Mouse (Mus musculus) heart, adult 18-20 months (tissue): Measurements from ENCODE around the gene Matn3. TPM values are rescaled to one million over a fixed set of nuclear protein-coding genes. Genes with fewer than 3 reads are reported as not detected.

Experiments used
- DNase-seq, 2 experiments: peaks; one replicate each; pipeline ENCODE4 v3.0.0; 2021 to 2022; ENCODE audit warnings: mixed read lengths in 1 of 2
- total RNA-seq, 2 experiments: library from RNA; stranded (reverse); gene quantifications; 2 replicates each; pipeline ENCODE4 v1.2.3; 2021

Matn3 gene
- total RNA-seq, 2 experiments from 2014 or later: not detected

DNA sequence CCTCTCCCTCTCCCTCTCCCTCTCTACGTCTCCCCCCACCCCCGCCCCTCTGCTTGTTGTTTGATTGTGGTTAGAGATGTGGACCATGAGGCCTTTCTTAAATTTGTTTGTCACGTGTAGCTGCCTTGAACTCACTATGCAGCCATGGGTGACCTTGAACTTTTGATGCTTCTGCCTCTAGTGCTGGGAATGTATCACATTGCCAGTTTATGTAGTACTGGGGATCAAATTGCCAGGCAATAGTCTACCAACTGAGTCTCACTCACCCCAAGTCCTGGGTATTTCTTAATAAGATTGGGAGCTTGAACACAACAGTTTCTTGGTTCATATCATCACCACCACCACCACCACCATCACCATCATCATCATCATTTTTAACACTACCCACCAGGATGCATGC lies 73.3 kb downstream of the Matn3 start:
- no peak for DNase-seq

Other genes starting within 250 kb of the Matn3 start
- 1 to 10 TPM; 5.2 to 6.6 TPM for gene Sdc1, start 176.6 kb upstream of the Matn3 start, total RNA-seq
- gene Laptm4a, start 26.3 kb upstream of the Matn3 start, total RNA-seq: 100 to 1,000 TPM; 366 to 407 TPM
- 10 to 100 TPM; 10.2 to 10.5 TPM for gene Wdr35, start 26.0 kb downstream of the Matn3 start, total RNA-seq
- gene Ttc32, start 82.1 kb downstream of the Matn3 start, total RNA-seq: 10 to 100 TPM; 24.0 to 29.5 TPM